Mouse (Mus musculus) adipose tissue, adult 10 weeks (tissue): Measurements from ENCODE around the gene Pigk. TPM values are rescaled to one million over a fixed set of nuclear protein-coding genes. Genes with fewer than 3 reads are reported as not detected.

ENCODE experiments used
- polyA plus RNA-seq: library from polyadenylated mRNA; stranded (reverse); fragments of 350-450 nt; fragmentation: Illumina TruSeq; extraction: RNeasy Lipid Tissue Mini Kit (QIAGEN cat#74804); gene quantifications from one replicate; pipeline ENCODE4 v1.2.3, GENCODE M21; 2014; ENCODE audit warnings: low read depth, low replicate concordance

Gene Pigk
- 33.8 TPM for polyA plus RNA-seq

GRCm38 (mm10) chr3:152713991-152714902 is at the start of gene Pigk:
Gene Pigk (plus strand): TSS chr3:152714100.

GRCm38 (mm10) chr3:152668239-152668638 is 45.7 kb upstream of the Pigk start, which contains the start of gene Ak5:
Gene Ak5 (minus strand): TSS chr3:152668360.

GRCm38 (mm10) chr3:152981988-152982387 is 268.1 kb downstream of the Pigk start, which contains the start of gene St6galnac5:
Gene St6galnac5 (minus strand): TSS chr3:152982246.

Other genes starting within 250 kb of the Pigk start
- 1.0 TPM for gene Ak5, start 45.7 kb upstream of the Pigk start, polyA plus RNA-seq